Mouse (Mus musculus) liver, embryonic 16.5 days (tissue): ENCODE data around the gene Sobp. TPM values are rescaled to one million over a fixed set of nuclear protein-coding genes. Genes with fewer than 3 reads are reported as not detected.

Experiments
- ATAC-seq: fragments of 200-750 bp; cut with Nextera tagmentation; 2 replicates; pipeline ENCODE4 v1.8.0; 2017; ENCODE audit warnings: low read depth, mild to moderate bottlenecking, moderate number of reproducible peaks, moderate library complexity
- H3K27ac ChIP-seq: fragments of 300-500 bp; sonication (generic); 2 replicates; pipeline ENCODE4 v1.5.1; 2014; ENCODE audit warnings: mild to moderate bottlenecking, low read length
- H3K27me3 ChIP-seq: fragments of 300-500 bp; sonication (generic); 2 replicates; pipeline ENCODE4 v1.6.1; 2014; ENCODE audit warnings: low read depth, low read length, mixed read lengths; ENCODE audit not compliant: control insufficient read depth, insufficient read depth
- H3K36me3 ChIP-seq: fragments of 300-500 bp; sonication (generic); 2 replicates; pipeline ENCODE4 v1.6.1; 2014; ENCODE audit warnings: mild to moderate bottlenecking; ENCODE audit not compliant: control insufficient read depth, insufficient read depth
- H3K4me1 ChIP-seq: fragments of 300-500 bp; sonication (generic); 2 replicates; pipeline ENCODE4 v1.6.1; 2014; ENCODE audit warnings: low read depth, low read length, mixed read lengths; ENCODE audit not compliant: control insufficient read depth
- H3K4me2 ChIP-seq: fragments of 300-500 bp; sonication (generic); 2 replicates; pipeline ENCODE4 v1.6.1; 2014; ENCODE audit warnings: low read depth, low read length, mixed read lengths
- H3K4me3 ChIP-seq: fragments of 300-500 bp; sonication (generic); 2 replicates; pipeline ENCODE4 v1.5.1; 2014; ENCODE audit warnings: low read depth, mild to moderate bottlenecking, low read length
- H3K9ac ChIP-seq: fragments of 300-500 bp; sonication (generic); 2 replicates; pipeline ENCODE4 v1.6.1; 2014; ENCODE audit warnings: low read depth, low read length
- H3K9me3 ChIP-seq: fragments of 300-500 bp; sonication (generic); replicated peaks from 2 replicates; pipeline ENCODE4 v1.6.1; 2016; ENCODE audit warnings: low read length; ENCODE audit not compliant: control insufficient read depth
- WGBS: fragments of 180-500 bp; shearing (Covaris S2); extraction: QIAGEN DNeasy Blood & Tissue Kit; methylation state at CpG from one replicate; pipeline ENCODE4 v1.1.7; 2014; ENCODE audit not compliant: insufficient replicate concordance; 5-methylcytosine and 5-hydroxymethylcytosine counted together
- polyA plus RNA-seq: library from polyadenylated mRNA; unstranded; fragments of >200 nt; fragmentation: Nextera tagmentation; extraction: Ambion mirVana; gene quantifications from 2 replicates; pipeline ENCODE4 v1.2.1, GENCODE M21; 2015

The Sobp gene
- polyA plus RNA-seq, 1 experiment from 2014 or later = 0.02 TPM

DNA sequence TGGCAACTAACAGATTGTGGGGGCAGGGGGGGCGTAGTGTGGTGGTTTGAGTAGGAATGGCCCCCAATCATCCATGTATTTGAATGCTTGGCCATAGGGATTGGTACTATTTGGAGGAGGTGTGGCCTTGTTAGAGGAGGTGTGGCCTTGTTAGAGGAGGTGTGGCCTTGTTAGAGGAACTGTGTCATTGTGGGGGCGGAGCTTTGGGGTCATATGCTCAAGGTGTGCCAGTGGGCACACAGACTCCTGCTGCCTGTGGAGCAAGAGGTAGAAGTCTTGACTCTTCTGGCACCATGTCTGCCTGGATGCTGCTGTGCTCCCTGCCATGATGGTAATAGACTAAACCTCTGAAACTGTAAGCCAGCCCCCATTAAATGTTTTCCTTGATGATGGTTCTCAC, 25.9 kb upstream of the Sobp start:
- no peaks in the 10 kb centered on the region for H3K36me3 ChIP-seq
- no peaks in the 10 kb centered on the region for H3K9me3 ChIP-seq
- H3K4me2 ChIP-seq = no peak overlapping the region
- no peak overlapping the region for H3K4me3 ChIP-seq
- H3K27me3 ChIP-seq = no peaks in the 10 kb centered on the region
- no peak overlapping the region for H3K9ac ChIP-seq
- no peak for ATAC-seq
- no peaks in the 10 kb centered on the region for H3K4me1 ChIP-seq
- no peak overlapping the region for H3K27ac ChIP-seq
- 71% methylated on average over 2 of the region's 2 CpGs for WGBS

DNA sequence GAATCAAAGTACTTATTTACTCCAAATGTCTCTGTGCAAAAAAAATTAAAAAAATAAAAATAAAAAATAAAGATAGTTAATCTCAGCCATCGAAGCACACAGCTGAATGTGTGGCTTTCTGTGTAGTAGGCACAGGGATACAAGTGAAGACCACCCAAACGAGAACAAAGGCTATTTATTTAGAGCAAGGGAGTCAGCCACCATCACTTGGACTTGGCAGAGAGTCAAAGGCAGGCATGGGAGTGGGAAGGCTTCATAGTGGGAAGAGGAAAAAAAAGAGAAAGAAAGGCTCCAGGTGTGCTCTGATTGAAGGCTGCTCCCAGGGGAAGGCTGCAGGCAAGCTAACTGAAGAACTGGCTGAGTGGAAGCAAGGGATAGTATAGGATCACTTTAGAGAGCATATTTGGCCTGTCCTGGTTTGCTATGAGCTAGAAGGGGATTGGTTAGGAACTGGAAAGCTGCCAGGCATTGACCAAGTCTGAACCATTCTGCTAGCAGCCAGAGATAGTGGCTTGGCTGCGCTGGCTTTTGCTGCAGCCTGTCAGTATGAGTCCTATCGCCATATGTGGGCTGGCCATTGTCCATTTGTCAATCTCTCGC, 6.1 kb upstream of the Sobp start:
- no peak overlapping the region for H3K27ac ChIP-seq
- H3K9me3 ChIP-seq = no peaks in the 10 kb centered on the region
- peaks cover 22% of the 10 kb centered on the region for H3K27me3 ChIP-seq
- H3K4me1 ChIP-seq = no peaks in the 10 kb centered on the region
- H3K4me2 ChIP-seq = no peak overlapping the region
- H3K4me3 ChIP-seq = no peak overlapping the region
- ATAC-seq = no peak
- H3K9ac ChIP-seq = no peak overlapping the region
- no peaks in the 10 kb centered on the region for H3K36me3 ChIP-seq
- WGBS = 43% methylated on average over 5 of the region's 5 CpGs

DNA sequence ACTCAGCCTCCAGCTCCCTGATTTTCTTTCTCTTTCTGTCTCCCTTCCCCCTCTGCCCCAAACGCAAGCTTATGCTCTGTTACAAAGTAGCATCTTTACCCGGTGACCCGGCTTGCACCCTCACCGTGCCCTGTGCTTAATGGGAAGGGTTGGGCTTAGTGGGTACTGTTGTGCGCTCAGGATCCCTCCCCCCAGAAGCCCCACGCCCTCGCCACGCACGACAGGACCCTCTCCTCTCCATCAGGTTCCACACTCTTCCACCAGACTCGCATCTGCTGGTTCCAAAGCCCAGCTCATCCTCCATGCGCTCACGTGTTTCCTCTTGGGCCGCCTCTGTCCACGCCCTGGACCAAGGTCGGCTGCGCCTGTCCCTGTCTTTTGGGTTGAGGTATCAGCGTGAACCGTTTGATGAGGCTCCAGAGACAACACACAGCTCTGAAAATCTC, 849 bp upstream of the Sobp start:
- Histone ChIP-seq H3K4me1 (no peaks in the 10 kb centered on the region), H3K4me3 (peak overlapping the region; percentile 57), H3K9me3 (no peaks in the 10 kb centered on the region), H3K4me2 (peak overlapping the region; percentile 74), H3K27me3 (peaks cover 69% of the 10 kb centered on the region), H3K9ac (no peak overlapping the region), H3K27ac (no peak overlapping the region), H3K36me3 (no peaks in the 10 kb centered on the region)
- under 1% methylated on average over 18 of the region's 18 CpGs for WGBS
- ATAC-seq = no peak

DNA sequence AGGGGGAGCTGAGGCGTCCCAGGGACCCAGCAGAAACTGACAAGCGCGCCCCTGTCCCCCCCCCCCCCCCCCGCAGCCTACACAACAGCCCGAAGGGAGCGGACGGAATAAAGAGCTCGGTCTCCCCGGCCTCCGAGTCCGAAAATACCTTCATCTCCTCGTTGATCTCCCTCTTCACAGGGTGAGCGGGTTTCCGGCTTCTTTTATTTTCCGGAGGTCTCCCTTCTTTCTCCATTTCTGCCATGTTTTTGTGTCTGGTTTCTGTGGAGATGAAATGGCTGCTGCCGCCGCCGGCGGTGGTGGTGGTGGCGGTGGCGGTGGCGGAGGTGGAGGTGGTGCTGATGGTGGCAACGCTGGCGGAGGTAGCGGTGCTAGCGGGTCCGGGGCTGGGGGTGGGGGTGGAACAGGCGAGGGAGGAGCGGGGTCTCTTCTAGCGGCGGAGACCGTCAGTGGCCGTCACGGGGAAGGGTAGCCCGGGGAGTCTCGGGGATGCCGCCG, 453 bp downstream of the Sobp start:
- Histone ChIP-seq H3K4me1 (no peaks in the 10 kb centered on the region), H3K27me3 (peaks cover 71% of the 10 kb centered on the region), H3K9ac (no peak overlapping the region), H3K36me3 (no peaks in the 10 kb centered on the region), H3K9me3 (no peaks in the 10 kb centered on the region), H3K4me3 (peak overlapping the region; percentile 57), H3K4me2 (peak overlapping the region; percentile 74), H3K27ac (no peak overlapping the region)
- WGBS = 0% methylated on average over 32 of the region's 38 CpGs
- ATAC-seq = no peak

DNA sequence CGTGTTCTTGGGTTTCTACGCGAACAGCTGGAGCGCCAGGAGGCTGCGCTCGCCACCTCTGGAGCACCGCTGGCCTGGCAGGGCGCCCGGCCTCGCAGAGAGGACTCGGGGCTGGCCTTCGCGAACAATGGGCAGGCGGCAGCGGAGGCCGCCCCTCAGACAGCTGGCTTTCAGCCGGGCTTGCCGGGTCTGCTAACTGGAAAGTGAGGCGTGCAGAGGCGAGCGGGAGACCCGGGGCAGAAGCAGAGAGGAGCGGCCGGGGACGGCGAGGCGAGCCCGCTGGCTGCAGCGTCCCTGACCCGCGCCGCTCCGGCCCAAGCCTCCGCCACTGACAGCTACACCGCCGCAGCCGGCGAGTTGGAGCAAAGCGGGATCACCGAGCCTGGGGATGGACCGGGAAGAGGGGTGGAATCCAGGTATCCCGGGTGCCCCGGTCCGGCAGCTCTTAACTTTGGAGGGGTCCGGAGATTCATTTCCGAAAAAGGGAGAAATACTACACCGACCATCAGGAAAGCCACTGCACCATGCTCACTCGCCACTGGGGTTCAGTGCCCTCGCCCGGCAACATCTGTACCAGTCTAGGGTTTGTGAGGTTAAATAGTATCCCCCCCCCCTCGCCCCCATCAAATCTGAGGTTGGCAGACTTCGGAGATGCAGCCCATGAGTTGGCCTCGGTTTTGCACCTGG, 1.0 kb downstream of the Sobp start:
- Histone ChIP-seq H3K4me3 (peak overlapping the region; percentile 57), H3K27ac (no peak overlapping the region), H3K36me3 (no peaks in the 10 kb centered on the region), H3K4me2 (peak overlapping the region; percentile 74), H3K27me3 (peaks cover 72% of the 10 kb centered on the region), H3K9me3 (no peaks in the 10 kb centered on the region), H3K9ac (no peak overlapping the region), H3K4me1 (no peaks in the 10 kb centered on the region)
- ATAC-seq = peak; percentile 24; the same call in 1 of the 2 replicates
- WGBS = under 1% methylated on average over 52 of the region's 53 CpGs

DNA sequence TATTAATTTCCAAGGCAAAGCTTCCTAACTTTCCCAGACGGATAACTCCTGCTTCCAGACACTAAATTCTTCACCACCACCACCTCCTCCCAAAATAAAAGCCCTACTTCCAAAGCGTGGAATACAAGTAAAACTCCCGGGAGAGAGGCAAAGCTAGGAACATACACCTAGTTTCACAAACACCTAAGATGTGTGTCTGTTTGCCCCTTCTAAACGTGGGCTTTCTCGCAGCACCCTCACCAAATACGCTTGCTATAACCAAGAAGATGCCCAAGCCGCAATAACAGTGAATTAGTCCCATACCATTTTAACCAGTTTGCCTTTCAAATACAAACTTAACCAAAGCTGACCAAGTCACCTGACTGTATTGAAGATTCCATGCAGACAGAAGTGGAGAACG, 1.8 kb downstream of the Sobp start:
- no peaks in the 10 kb centered on the region for H3K9me3 ChIP-seq
- WGBS = 7% methylated on average over 8 of the region's 8 CpGs
- H3K27ac ChIP-seq = no peak overlapping the region
- H3K4me2 ChIP-seq = peak overlapping the region; percentile 74; the same call in 1 of the 2 replicates
- no peak overlapping the region for H3K4me3 ChIP-seq
- no peaks in the 10 kb centered on the region for H3K4me1 ChIP-seq
- no peak overlapping the region for H3K9ac ChIP-seq
- H3K36me3 ChIP-seq = no peaks in the 10 kb centered on the region
- ATAC-seq = no peak
- H3K27me3 ChIP-seq = peaks cover 69% of the 10 kb centered on the region

DNA sequence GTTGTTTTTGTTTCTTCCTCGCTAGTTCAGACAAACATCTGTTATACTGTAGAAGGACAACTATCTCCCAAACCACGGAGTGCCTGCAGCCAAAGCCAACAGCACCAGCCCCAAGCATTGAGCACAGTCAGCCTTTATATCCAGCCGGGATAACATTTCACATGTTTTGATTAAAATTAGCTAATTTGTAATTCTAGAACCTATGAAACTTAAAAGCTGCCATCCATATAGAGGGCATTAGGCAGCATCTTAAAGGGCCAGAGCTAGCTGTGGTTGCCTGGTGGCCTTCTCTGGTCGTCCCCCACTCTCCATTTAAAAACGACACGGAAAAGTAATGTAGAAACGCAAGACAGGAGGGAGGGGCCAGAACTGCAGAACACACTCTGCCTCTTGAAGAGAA, 2.3 kb downstream of the Sobp start:
- H3K27me3 ChIP-seq = peaks cover 67% of the 10 kb centered on the region
- no peak overlapping the region for H3K4me2 ChIP-seq
- WGBS = 6% methylated on average over 7 of the region's 7 CpGs

DNA sequence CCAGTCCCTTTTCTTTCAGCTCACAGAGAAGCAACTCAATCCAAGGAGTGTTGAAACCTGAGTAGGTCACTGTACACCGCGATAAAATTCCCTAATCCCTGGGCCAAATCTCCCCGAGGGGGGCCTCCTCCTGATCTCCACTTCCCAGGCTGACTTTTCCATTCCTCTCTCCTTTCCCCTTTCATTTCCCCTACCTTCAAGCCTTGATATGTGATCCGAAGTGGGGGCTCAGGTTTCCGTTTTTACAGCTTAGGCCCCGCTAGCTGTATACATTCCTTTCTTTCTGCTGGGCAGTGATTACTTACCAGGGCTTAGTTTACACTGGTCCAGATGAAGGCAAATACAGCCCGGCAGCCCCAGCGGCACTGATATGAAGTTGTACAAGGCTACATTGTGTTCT, 3.2 kb downstream of the Sobp start:
- no peak overlapping the region for H3K4me3 ChIP-seq
- H3K36me3 ChIP-seq = no peaks in the 10 kb centered on the region
- no peak overlapping the region for H3K4me2 ChIP-seq
- no peak overlapping the region for H3K9ac ChIP-seq
- no peaks in the 10 kb centered on the region for H3K4me1 ChIP-seq
- WGBS = 4% methylated on average over 8 of the region's 8 CpGs
- no peaks in the 10 kb centered on the region for H3K9me3 ChIP-seq
- H3K27ac ChIP-seq = no peak overlapping the region
- peaks cover 60% of the 10 kb centered on the region for H3K27me3 ChIP-seq
- ATAC-seq = no peak

More for the DNA sequence above, 2.3 kb downstream of the Sobp start:
- no peak overlapping the region for H3K4me3 ChIP-seq
- no peaks in the 10 kb centered on the region for H3K4me1 ChIP-seq
- no peak for ATAC-seq
- H3K9me3 ChIP-seq = no peaks in the 10 kb centered on the region
- no peak overlapping the region for H3K9ac ChIP-seq
- no peaks in the 10 kb centered on the region for H3K36me3 ChIP-seq
- H3K27ac ChIP-seq = no peak overlapping the region

DNA sequence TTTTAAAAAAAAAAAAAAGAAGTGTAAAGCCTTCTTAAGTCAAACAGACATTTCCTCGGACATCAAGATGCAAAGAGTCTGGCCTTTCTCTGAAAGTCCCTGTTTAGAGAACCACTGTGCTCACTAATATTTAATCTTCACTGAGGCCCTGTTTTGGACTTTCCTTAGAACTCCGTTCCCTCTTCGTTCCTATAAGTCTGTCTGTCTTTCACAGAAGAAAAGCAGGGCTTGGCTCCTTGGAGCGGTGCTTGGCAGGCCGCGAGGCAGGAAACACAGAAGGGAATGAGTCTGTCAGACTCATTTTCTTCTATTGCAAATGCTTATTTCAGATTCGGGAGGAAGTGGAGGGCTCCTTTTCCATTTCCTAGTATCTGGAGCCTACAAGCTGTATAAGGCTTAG, 5.5 kb downstream of the Sobp start:
- H3K27ac ChIP-seq = no peak overlapping the region
- H3K4me3 ChIP-seq = no peak overlapping the region
- H3K9me3 ChIP-seq = no peaks in the 10 kb centered on the region
- peaks cover 38% of the 10 kb centered on the region for H3K27me3 ChIP-seq
- no peak for ATAC-seq
- H3K9ac ChIP-seq = no peak overlapping the region
- H3K4me2 ChIP-seq = no peak overlapping the region
- H3K4me1 ChIP-seq = no peaks in the 10 kb centered on the region
- H3K36me3 ChIP-seq = no peaks in the 10 kb centered on the region
- WGBS = 63% methylated on average over 7 of the region's 7 CpGs
